Mouse (Mus musculus) midbrain, embryonic 13.5 days (tissue): ENCODE measurements around the gene Dlg4. TPM values are rescaled to one million over a fixed set of nuclear protein-coding genes. Genes with fewer than 3 reads are reported as not detected.

Experiments
- ATAC-seq: fragments of 200-750 bp; cut with Nextera tagmentation; 2 replicates; pipeline ENCODE4 v1.8.0; 2017; ENCODE audit warnings: mild to moderate bottlenecking, moderate TSS enrichment, moderate library complexity
- H3K27ac ChIP-seq: fragments of 300-500 bp; sonication (generic); 2 replicates; pipeline ENCODE4 v1.5.1; 2015; ENCODE audit warnings: inconsistent platforms, mild to moderate bottlenecking, moderate library complexity
- H3K27me3 ChIP-seq: fragments of 300-500 bp; sonication (generic); 2 replicates; pipeline ENCODE4 v1.6.1; 2015; ENCODE audit warnings: mild to moderate bottlenecking, inconsistent platforms
- H3K36me3 ChIP-seq: fragments of 300-500 bp; sonication (generic); 2 replicates; pipeline ENCODE4 v1.6.1; 2015; ENCODE audit warnings: mild to moderate bottlenecking, inconsistent platforms
- H3K4me1 ChIP-seq: fragments of 300-500 bp; sonication (generic); replicated peaks from 2 replicates; pipeline ENCODE4 v1.6.1; 2015; ENCODE audit warnings: inconsistent platforms
- H3K4me2 ChIP-seq: fragments of 300-500 bp; sonication (generic); replicated peaks from 2 replicates; pipeline ENCODE4 v1.6.1; 2015; ENCODE audit warnings: moderate library complexity, mild to moderate bottlenecking, inconsistent platforms
- H3K4me3 ChIP-seq: fragments of 300-500 bp; sonication (generic); replicated peaks from 2 replicates; pipeline ENCODE4 v1.5.1; 2015; ENCODE audit warnings: mild to moderate bottlenecking, inconsistent platforms
- H3K9ac ChIP-seq: fragments of 300-500 bp; sonication (generic); replicated peaks from 2 replicates; pipeline ENCODE4 v1.6.1; 2015; ENCODE audit warnings: mild to moderate bottlenecking, inconsistent platforms
- H3K9me3 ChIP-seq: fragments of 300-500 bp; sonication (generic); 2 replicates; pipeline ENCODE4 v1.6.1; 2016; ENCODE audit warnings: mild to moderate bottlenecking, inconsistent platforms
- WGBS: fragments of 180-500 bp; shearing (Covaris S2); methylation state at CpG from one replicate; pipeline ENCODE4 v1.1.7; 2015; 5-methylcytosine and 5-hydroxymethylcytosine counted together
- polyA plus RNA-seq: library from polyadenylated mRNA; unstranded; fragments of >200 nt; fragmentation: Nextera tagmentation; extraction: Ambion mirVana; gene quantifications from 2 replicates; pipeline ENCODE4 v1.2.1, GENCODE M21; 2015

The Dlg4 gene
- polyA plus RNA-seq, 1 experiment from 2014 or later: 37.2 TPM

DNA sequence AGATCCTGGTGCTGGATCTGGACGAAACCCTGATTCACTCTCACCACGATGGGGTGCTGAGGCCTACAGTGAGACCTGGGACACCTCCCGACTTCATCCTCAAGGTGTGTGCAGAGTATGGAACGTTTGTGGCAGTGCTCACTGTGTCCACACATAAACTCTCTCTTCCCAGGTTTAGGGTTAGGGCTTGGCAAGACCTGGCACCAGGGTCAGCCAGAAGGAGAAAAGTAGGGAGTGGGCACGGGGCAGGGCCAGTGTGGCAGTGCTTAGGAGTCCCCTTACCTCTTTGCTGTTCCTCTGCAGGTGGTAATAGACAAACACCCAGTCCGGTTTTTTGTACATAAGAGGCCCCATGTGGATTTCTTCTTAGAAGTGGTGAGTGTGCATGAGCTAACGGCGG is 32.3 kb upstream of the Dlg4 start:
- Histone ChIP-seq H3K27me3 (no peaks in the 10 kb centered on the region), H3K9me3 (no peaks in the 10 kb centered on the region), H3K27ac (no peak overlapping the region), H3K9ac (no peak overlapping the region), H3K36me3 (peaks cover 54% of the 10 kb centered on the region), H3K4me2 (no peak overlapping the region), H3K4me1 (peaks cover 27% of the 10 kb centered on the region), H3K4me3 (no peak overlapping the region)
- no peak for ATAC-seq
- WGBS: 93% methylated on average over 8 of the region's 8 CpGs

- H3K27me3 ChIP-seq: no peaks in the 10 kb centered on the region
- ATAC-seq: no peak
- no peak overlapping the region for H3K4me2 ChIP-seq
- H3K4me1 ChIP-seq: peaks cover 30% of the 10 kb centered on the region
- peaks cover 64% of the 10 kb centered on the region for H3K36me3 ChIP-seq
- H3K9ac ChIP-seq: no peak overlapping the region
- no peak overlapping the region for H3K4me3 ChIP-seq
- no peaks in the 10 kb centered on the region for H3K9me3 ChIP-seq
- H3K27ac ChIP-seq: peak overlapping the region; percentile 93; the same call in 1 of the 2 replicates
- WGBS: 88% methylated on average over 8 of the region's 8 CpGs
Measured at GRCm38 (mm10) chr11:69989949-69990348, 26.8 kb upstream of the Dlg4 start.

- peak within 1 kb of the TSS; percentile 93 for H3K27ac ChIP-seq
- peaks cover 55% of the 10 kb centered on the region for H3K36me3 ChIP-seq
- no peaks in the 10 kb centered on the region for H3K9me3 ChIP-seq
- peaks cover 30% of the 10 kb centered on the region for H3K4me1 ChIP-seq
- H3K4me3 ChIP-seq: peak within 1 kb of the TSS; percentile 75
- peak within 1 kb of the TSS; percentile 72 for H3K4me2 ChIP-seq
- WGBS: under 1% methylated on average over 40 of the region's 40 CpGs
- no peaks in the 10 kb centered on the region for H3K27me3 ChIP-seq
- peak; percentile 62 for ATAC-seq
- H3K9ac ChIP-seq: peak within 1 kb of the TSS; percentile 86
Measured at GRCm38 (mm10) chr11:69990850-69991691, 25.7 kb upstream of the Dlg4 start, which contains the start of gene Gabarap. Gene Gabarap (plus strand): TSS chr11:69991143.

DNA sequence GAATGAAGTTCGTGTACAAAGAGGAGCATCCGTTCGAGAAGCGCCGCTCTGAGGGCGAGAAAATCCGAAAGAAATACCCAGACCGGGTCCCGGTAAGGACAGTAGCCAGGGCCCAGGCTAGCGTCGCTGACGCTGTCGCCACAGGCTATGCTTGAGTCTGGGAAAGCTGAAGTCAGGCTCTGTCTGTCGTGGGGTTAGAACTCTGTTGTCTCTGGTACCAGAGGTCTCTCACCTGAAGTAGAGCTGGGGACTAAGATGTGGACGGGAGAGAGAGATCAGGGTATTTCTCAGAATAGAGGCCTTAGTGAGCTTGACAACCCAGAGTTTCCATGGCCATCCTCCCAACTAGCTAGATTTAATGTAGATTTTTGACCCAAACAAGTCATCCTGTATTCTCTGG is 25.0 kb upstream of the Dlg4 start:
- Histone ChIP-seq H3K36me3 (peaks cover 48% of the 10 kb centered on the region), H3K27me3 (no peaks in the 10 kb centered on the region), H3K4me1 (peaks cover 30% of the 10 kb centered on the region), H3K9ac (peak overlapping the region; percentile 86), H3K9me3 (no peaks in the 10 kb centered on the region), H3K27ac (peak overlapping the region; percentile 93), H3K4me3 (peak overlapping the region; percentile 75), H3K4me2 (peak overlapping the region; percentile 72)
- peak; percentile 31 for ATAC-seq
- WGBS: under 1% methylated on average over 15 of the region's 15 CpGs

- H3K9ac ChIP-seq: peak overlapping the region; percentile 86
- no peaks in the 10 kb centered on the region for H3K9me3 ChIP-seq
- H3K27me3 ChIP-seq: no peaks in the 10 kb centered on the region
- peaks cover 33% of the 10 kb centered on the region for H3K4me1 ChIP-seq
- peak overlapping the region; percentile 75 for H3K4me3 ChIP-seq
- no peak for ATAC-seq
- peaks cover 42% of the 10 kb centered on the region for H3K36me3 ChIP-seq
- H3K4me2 ChIP-seq: peak overlapping the region; percentile 72
- WGBS: 87% methylated on average over 10 of the region's 10 CpGs
- H3K27ac ChIP-seq: no peak overlapping the region
Measured at GRCm38 (mm10) chr11:69992396-69992795, 24.3 kb upstream of the Dlg4 start.

- Histone ChIP-seq H3K4me3 (peak overlapping the region; percentile 75), H3K27ac (no peak overlapping the region), H3K9ac (peak overlapping the region; percentile 86; the same call in 1 of the 2 replicates), H3K36me3 (peaks cover 37% of the 10 kb centered on the region), H3K4me1 (peaks cover 38% of the 10 kb centered on the region), H3K27me3 (no peaks in the 10 kb centered on the region), H3K4me2 (peak overlapping the region; percentile 72), H3K9me3 (no peaks in the 10 kb centered on the region)
- WGBS: 90% methylated on average over 3 of the region's 3 CpGs
- ATAC-seq: no peak
Measured at GRCm38 (mm10) chr11:69992932-69993331, 23.8 kb upstream of the Dlg4 start.

DNA sequence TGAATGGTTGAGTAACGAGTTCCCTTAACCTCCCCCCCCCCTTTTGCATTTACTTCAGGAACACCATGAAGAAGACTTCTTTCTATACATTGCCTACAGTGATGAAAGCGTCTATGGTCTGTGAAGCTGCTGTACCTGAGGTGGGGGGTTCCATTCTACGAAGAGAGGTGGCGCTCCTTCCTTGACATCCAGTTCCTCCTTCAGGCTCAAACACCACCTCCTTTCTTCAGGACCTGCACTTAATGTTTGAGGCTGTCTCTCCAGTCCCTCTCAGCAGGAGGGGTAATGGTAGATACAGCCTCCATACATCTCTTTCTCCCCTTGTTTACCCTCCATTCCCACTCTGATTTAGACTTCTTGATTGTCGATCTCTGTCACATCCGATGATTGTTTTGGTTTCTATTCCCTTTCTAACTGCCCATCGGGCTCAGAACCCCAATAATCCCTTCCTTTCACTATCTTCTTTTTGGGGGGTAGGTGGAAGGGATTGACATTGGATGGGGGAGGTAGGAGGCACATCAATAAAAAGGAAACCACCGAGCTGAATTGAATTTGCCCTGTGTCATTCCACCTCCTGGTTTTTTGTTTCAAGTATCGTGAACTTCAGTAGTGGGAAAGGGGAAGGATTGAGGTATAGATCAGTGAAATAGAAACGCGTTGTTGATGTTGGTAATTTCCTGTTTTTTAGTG is 22.2 kb upstream of the Dlg4 start:
- no peaks in the 10 kb centered on the region for H3K9me3 ChIP-seq
- peaks cover 37% of the 10 kb centered on the region for H3K36me3 ChIP-seq
- H3K27me3 ChIP-seq: no peaks in the 10 kb centered on the region
- H3K4me1 ChIP-seq: peaks cover 50% of the 10 kb centered on the region
- 0 out of 2 replicates have a peak overlapping the region, but pooled peaks have one; percentile 91 for H3K27ac ChIP-seq
- 86% methylated on average over 11 of the region's 11 CpGs for WGBS
- peak overlapping the region; percentile 76; the same call in 1 of the 2 replicates for H3K4me2 ChIP-seq
- no peak for ATAC-seq
- H3K9ac ChIP-seq: no peak overlapping the region
- 0 out of 2 replicates have a peak overlapping the region, but pooled peaks have one; percentile 1 for H3K4me3 ChIP-seq

GRCm38 (mm10) chr11:69995391-69995960 is 21.3 kb upstream of the Dlg4 start, which contains the start of gene Phf23:
Gene Phf23 (plus strand): TSS chr11:69995777.
- H3K27me3 ChIP-seq: no peaks in the 10 kb centered on the region
- peak; percentile 86 for ATAC-seq
- H3K9me3 ChIP-seq: no peaks in the 10 kb centered on the region
- H3K36me3 ChIP-seq: peaks cover 36% of the 10 kb centered on the region
- H3K9ac ChIP-seq: peak within 1 kb of the TSS; percentile 88
- peak within 1 kb of the TSS; percentile 91 for H3K27ac ChIP-seq
- under 1% methylated on average over 36 of the region's 36 CpGs for WGBS
- peak within 1 kb of the TSS; percentile 76 for H3K4me2 ChIP-seq
- peak within 1 kb of the TSS; percentile 91 for H3K4me3 ChIP-seq
- peaks cover 52% of the 10 kb centered on the region for H3K4me1 ChIP-seq

GRCm38 (mm10) chr11:69996161-69997061 is 20.3 kb upstream of the Dlg4 start:
- 1% methylated on average over 63 of the region's 66 CpGs for WGBS

DNA sequence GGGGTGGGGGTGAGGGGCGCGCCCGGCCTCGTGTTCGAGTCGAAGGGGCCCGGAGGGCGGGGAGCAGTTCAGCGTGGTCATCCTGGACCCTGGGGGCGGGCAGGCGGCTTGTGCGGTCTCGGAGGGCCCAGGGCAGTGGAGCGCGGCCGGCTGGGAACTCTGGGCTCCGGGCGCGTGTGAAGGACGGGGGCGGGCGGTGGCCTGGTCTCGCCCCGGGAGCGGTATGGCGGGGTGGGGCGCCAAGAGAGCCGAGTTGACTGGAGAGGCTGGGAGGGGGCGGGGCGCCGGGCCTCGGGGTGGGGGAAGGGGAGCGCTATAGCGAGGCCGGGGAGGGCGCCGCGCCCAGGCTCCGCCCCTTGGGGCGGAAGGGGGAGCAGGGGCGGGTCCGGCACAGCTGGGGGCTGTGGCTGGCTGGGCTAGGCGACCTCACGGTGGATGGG is 19.7 kb upstream of the Dlg4 start:
- Histone ChIP-seq H3K27ac (peak overlapping the region; percentile 91), H3K9ac (peak overlapping the region; percentile 88)
- peak; percentile 19; the same call in 1 of the 2 replicates for ATAC-seq

More at GRCm38 (mm10) chr11:69996161-69997061, 20.3 kb upstream of the Dlg4 start:
- H3K27ac ChIP-seq: peak overlapping the region; percentile 91
- H3K4me2 ChIP-seq: peak overlapping the region; percentile 76
- peaks cover 56% of the 10 kb centered on the region for H3K4me1 ChIP-seq
- no peaks in the 10 kb centered on the region for H3K9me3 ChIP-seq
- ATAC-seq: peak; percentile 1; the same call in 1 of the 2 replicates
- H3K4me3 ChIP-seq: peak overlapping the region; percentile 91
- H3K36me3 ChIP-seq: peaks cover 36% of the 10 kb centered on the region
- peak overlapping the region; percentile 88 for H3K9ac ChIP-seq
- no peaks in the 10 kb centered on the region for H3K27me3 ChIP-seq

More for the DNA sequence above, 19.7 kb upstream of the Dlg4 start:
- H3K9me3 ChIP-seq: peaks cover 3% of the 10 kb centered on the region; the same call in 1 of the 2 replicates
- no peaks in the 10 kb centered on the region for H3K27me3 ChIP-seq
- WGBS: under 1% methylated on average over 40 of the region's 44 CpGs
- peak overlapping the region; percentile 91 for H3K4me3 ChIP-seq
- peak overlapping the region; percentile 76 for H3K4me2 ChIP-seq
- peaks cover 60% of the 10 kb centered on the region for H3K4me1 ChIP-seq
- H3K36me3 ChIP-seq: peaks cover 36% of the 10 kb centered on the region
